11 mouse cellular contexts compared by ENCODE assay signal in the genomic region with DNA sequence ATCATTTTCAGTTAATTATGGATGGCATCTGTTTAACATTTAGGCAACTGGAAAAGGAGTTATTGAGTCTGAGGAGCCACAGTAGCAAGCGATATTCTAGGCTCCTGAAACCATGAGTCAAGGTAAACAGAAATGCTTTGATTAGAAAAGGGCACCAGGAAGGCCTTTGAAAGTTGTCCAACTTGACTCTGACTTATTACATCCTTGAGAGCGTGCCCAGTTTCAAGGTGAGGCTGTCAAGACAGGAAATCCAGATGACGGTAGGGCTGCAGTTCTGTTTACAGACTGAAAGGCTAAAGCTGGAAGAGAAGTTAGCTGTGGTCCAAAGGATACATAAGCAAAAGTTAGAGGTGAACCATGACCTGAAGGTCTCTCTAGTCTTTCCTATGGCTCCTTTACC.
A peak's percentile ranks its signal among the peaks of the same experiment; 100 is the strongest.
DNase-seq lines count a peak whose midpoint lies in the region.
"Had no signal": no experiment of that assay in that cellular context is flagged by ENCODE, and none has a peak within 500 bp of the region (broad histone marks: within the 10 kb centered on the region; RNA-seq: fewer than 3 reads in every experiment).

No protein-coding gene starts in this region.

- DNase-seq in embryo, embryonic 10.5 days (ENCODE audit: low spot score), result peak; percentile 22
- DNase-seq in embryo, embryonic 11 days, result no peak
- DNase-seq in kidney, postnatal 14 days, result peak; percentile 36
- no peak for DNase-seq in kidney, adult 18-20 months
- DNase-seq in adrenal gland, adult 8-10 months, result peak; percentile 79
- DNase-seq in large intestine, adult 2 months (ENCODE audit: low read depth, low spot score), result peak; percentile 67
- DNase-seq in thymus, postnatal 36 days, result no peak
- no peak for DNase-seq in left cerebral cortex, adult 18-20 months (ENCODE audit: low spot score in 2 of 2)
- DNase-seq: heart, postnatal 36 days; spleen, adult 18-20 months; thymus, postnatal 14 days had no signal

- 21% methylated on average over 3 of the region's 3 CpGs for WGBS in large intestine, adult 2 months

Comparison
In these comparisons a context has a peak if more than half of its experiments do, and no peak if none do; other contexts are left out.
1. DNase-seq: peak in embryo, embryonic 10.5 days (single experiment), kidney, postnatal 14 days (single experiment), adrenal gland, adult 8-10 months (single experiment) and large intestine, adult 2 months (single experiment); none in embryo, embryonic 11 days (single experiment), kidney, adult 18-20 months (single experiment), thymus, postnatal 36 days (0 of 2) and left cerebral cortex, adult 18-20 months (0 of 2).